In the genomic region with DNA sequence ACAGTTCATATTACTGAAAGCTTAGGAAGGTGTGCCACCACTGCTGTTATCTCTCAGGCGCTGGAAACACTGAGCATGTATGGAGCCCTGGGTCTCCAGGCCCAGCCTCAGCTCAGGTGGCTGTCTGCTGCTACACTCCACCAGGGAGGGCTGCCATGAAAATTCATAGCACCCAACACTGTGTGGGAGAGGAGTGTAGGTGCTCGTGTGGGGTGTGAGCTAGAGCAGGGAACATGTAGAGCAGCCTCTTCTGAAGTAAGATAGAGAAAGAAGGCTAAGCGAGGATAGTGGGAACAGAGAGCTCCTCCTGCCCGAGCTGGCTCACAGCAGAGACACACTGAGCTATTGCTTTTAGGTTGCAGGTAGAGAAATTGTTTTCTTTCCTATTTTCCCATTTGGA, we compare ENCODE assay signal across 32 mouse cellular contexts. TPM values are rescaled to one million over a fixed set of nuclear protein-coding genes. Genes with fewer than 3 reads are reported as not detected.
DNase-seq lines count a peak whose midpoint lies in the region; ATAC-seq lines count a peak whose summit lies in the region.
"Had no signal": no experiment of that assay in that cellular context is flagged by ENCODE, and none has a peak within 500 bp of the region (broad histone marks: within the 10 kb centered on the region; RNA-seq: fewer than 3 reads in every experiment).

No protein-coding gene starts in this region.

- peak; percentile 13 for DNase-seq in layer of hippocampus, adult 11-12 months (ENCODE audit: low spot score)
- DNase-seq in layer of hippocampus, postnatal 25 days (ENCODE audit: extremely low spot score in 1 of 2, low spot score in 1 of 2), result no peak
- DNase-seq in right cerebral cortex, postnatal 25 days, result peak; percentile 24
- DNase-seq in right cerebral cortex, postnatal 4 days, result no peak
- peak; percentile 36 to 45 for DNase-seq in left cerebral cortex, postnatal 36 days (ENCODE audit: low spot score in 2 of 2)
- no peak for DNase-seq in lung, postnatal 14 days
- DNase-seq: adrenal gland, postnatal 14 days; cerebellum, adult 9-11 months; gastrocnemius, postnatal 10 days; kidney, adult 2 months; lung, postnatal 4 days; thymus, adult 18-20 months; thymus, postnatal 36 days had no signal

- no peak for ATAC-seq in activated CD4-positive, CD25-positive, alpha-beta regulatory T cell, adult 4 months
- ATAC-seq: midbrain, embryonic 16.5 days had no signal

- intact Hi-C loops in left cerebral cortex, postnatal 36 days (cut with DNase I), result no loop called here

RNA-seq across cellular contexts. Expression of a gene that starts 54.2 kb away (rescaled TPM):
- not detected for total RNA-seq in layer of hippocampus, postnatal 25 days (2021)
- total RNA-seq in left cerebral cortex, postnatal 36 days (2021), result not detected
- not detected for polyA plus RNA-seq in activated CD4-positive, CD25-positive, alpha-beta regulatory T cell, adult 4 months (2017; shearing (Covaris generic))
- total RNA-seq: adrenal gland, postnatal 14 days; gastrocnemius, postnatal 10 days; granulocyte monocyte progenitor cell, adult 5-6 weeks; hematopoietic stem cell, adult 5-6 weeks; layer of hippocampus, postnatal 14 days had no signal
- polyA plus RNA-seq: embryonic facial prominence, embryonic 11.5 days; forebrain, embryonic 11.5 days; heart, embryonic 11.5 days; heart, postnatal 0 days; hindbrain, embryonic 15.5 days; intestine, embryonic 14.5 days; kidney, adult 2 months; kidney, postnatal 0 days; large intestine, adult 2 months; limb, embryonic 15.5 days; liver, embryonic 15.5 days; lung, embryonic 15.5 days; midbrain, embryonic 16.5 days; myocyte; neural tube, embryonic 13.5 days; stomach, embryonic 14.5 days had no signal

Comparison
In these comparisons a context has a peak if more than half of its experiments do, and no peak if none do; other contexts are left out.
1. DNase-seq: peak in layer of hippocampus, adult 11-12 months (single experiment), right cerebral cortex, postnatal 25 days (single experiment) and left cerebral cortex, postnatal 36 days (2 of 2); none in layer of hippocampus, postnatal 25 days (0 of 2), right cerebral cortex, postnatal 4 days (single experiment) and lung, postnatal 14 days (single experiment).